Mouse (Mus musculus) cortical plate, adult 2 months (tissue): ENCODE measurements around the gene Ano10.

ENCODE experiments used
- CTCF ChIP-seq: fragments of 200-500 bp; IDR thresholded peaks from 2 replicates; pipeline ENCODE4 v1.5.1; 2011; ENCODE audit warnings: mild to moderate bottlenecking, control low read depth, low read length; ENCODE audit not compliant: insufficient read depth; ENCODE audit errors: extremely low read depth
- POLR2A ChIP-seq: fragments of 200-500 bp; IDR thresholded peaks from 2 replicates; pipeline ENCODE4 v1.6.1; 2011; ENCODE audit warnings: mild to moderate bottlenecking, low read length, control low read depth; ENCODE audit not compliant: insufficient read depth; ENCODE audit errors: extremely low read depth

DNA sequence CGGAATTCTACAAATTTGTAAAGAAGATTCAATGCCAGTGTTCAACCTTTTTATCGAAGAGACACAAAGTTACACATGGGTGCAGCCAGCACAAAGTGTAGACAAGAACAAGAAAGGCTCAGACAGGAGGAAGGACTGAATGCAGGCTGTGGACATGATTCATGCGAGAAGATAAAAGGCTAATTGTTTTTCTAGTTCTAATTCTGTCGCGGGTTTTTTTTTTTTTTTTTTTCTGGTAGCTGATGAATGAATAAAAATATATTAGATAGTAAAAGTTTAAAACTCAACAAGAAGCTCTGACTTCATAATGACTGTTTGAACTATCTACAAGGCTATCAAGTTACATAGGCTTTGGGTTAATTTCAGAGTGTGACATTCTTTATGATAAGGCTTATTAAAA, 45.7 kb upstream of the Ano10 start:
- no peak for TF ChIP-seq CTCF
- TF ChIP-seq POLR2A, result no peak
